Mouse (Mus musculus) neural tube, embryonic 11.5 days (tissue): ENCODE measurements around the gene Cnr2. TPM values are rescaled to one million over a fixed set of nuclear protein-coding genes. Genes with fewer than 3 reads are reported as not detected.
A peak's percentile ranks its signal among the peaks of the same experiment; 100 is the strongest.

Experiments used
- ATAC-seq: fragments of 200-750 bp; cut with Nextera tagmentation; 2 replicates; pipeline ENCODE4 v1.8.0; 2017; ENCODE audit warnings: moderate number of reproducible peaks, mild to moderate bottlenecking, moderate TSS enrichment, moderate library complexity; ENCODE audit not compliant: insufficient read depth, low FRiP score, low TSS enrichment
- DNase-seq: peaks from one replicate; pipeline ENCODE4 v3.0.0-alpha.2; 2015; ENCODE audit warnings: low spot score
- H3K27ac ChIP-seq: fragments of 300-500 bp; sonication (generic); 2 replicates; pipeline ENCODE4 v1.5.1; 2014; ENCODE audit warnings: low read depth, mild to moderate bottlenecking, low read length
- H3K27me3 ChIP-seq: fragments of 300-500 bp; sonication (generic); 2 replicates; pipeline ENCODE4 v1.6.1; 2014; ENCODE audit warnings: mild to moderate bottlenecking, low read length, mixed read lengths; ENCODE audit not compliant: control insufficient read depth, insufficient read depth
- H3K36me3 ChIP-seq: fragments of 300-500 bp; sonication (generic); 2 replicates; pipeline ENCODE4 v1.6.1; 2014; ENCODE audit warnings: mild to moderate bottlenecking, low read length, moderate library complexity, mixed read lengths; ENCODE audit not compliant: control insufficient read depth, insufficient read depth
- H3K4me1 ChIP-seq: fragments of 300-500 bp; sonication (generic); 2 replicates; pipeline ENCODE4 v1.6.1; 2014; ENCODE audit warnings: low read length, mixed read lengths; ENCODE audit not compliant: control insufficient read depth, insufficient read depth
- H3K4me2 ChIP-seq: fragments of 300-500 bp; sonication (generic); 2 replicates; pipeline ENCODE4 v1.6.1; 2014; ENCODE audit warnings: low read depth, mild to moderate bottlenecking, moderate library complexity
- H3K4me3 ChIP-seq: fragments of 300-500 bp; sonication (generic); 2 replicates; pipeline ENCODE4 v1.5.1; 2014; ENCODE audit warnings: low read depth, low read length
- H3K9ac ChIP-seq: fragments of 300-500 bp; sonication (generic); 2 replicates; pipeline ENCODE4 v1.6.1; 2014; ENCODE audit warnings: mild to moderate bottlenecking, low read length
- H3K9me3 ChIP-seq: fragments of 300-500 bp; sonication (generic); 2 replicates; pipeline ENCODE4 v1.6.1; 2016; ENCODE audit warnings: low read length; ENCODE audit not compliant: control insufficient read depth
- WGBS: fragments of 180-500 bp; shearing (Covaris S2); extraction: QIAGEN DNeasy Blood & Tissue Kit; methylation state at CpG from one replicate; pipeline ENCODE4 v1.1.7; 2014; 5-methylcytosine and 5-hydroxymethylcytosine counted together
- polyA plus RNA-seq: library from polyadenylated mRNA; unstranded; fragments of >200 nt; fragmentation: Nextera tagmentation; extraction: Ambion mirVana; gene quantifications from 2 replicates; pipeline ENCODE4 v1.2.1, GENCODE M21; 2014

The Cnr2 gene
- polyA plus RNA-seq, 1 experiment from 2014 or later, result 1.0 TPM

DNA sequence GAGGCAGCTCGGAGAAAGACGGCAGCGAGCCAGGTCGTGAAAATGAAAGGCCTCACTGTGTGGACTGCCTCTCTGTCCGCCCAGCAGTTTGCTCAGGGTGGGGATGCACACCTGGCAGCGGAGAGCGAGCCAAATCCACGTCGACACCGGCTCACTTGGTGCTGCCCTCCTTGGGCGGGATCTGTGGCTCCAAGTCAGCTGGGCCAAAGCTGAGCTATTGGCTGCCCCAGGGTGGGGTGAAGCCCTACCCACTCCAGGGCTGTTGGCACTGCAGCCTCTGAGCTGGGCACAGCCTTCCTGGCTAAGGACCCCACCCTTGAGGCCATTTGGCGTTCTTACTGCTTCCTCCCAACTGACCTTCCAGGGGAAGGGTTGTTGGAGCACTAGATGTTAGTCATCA, 69.2 kb downstream of the Cnr2 start:
- 5% methylated on average over 12 of the region's 12 CpGs for WGBS
- H3K4me2 ChIP-seq, result peak overlapping the region; percentile 93
- no peak for ATAC-seq
- peaks cover 8% of the 10 kb centered on the region for H3K4me1 ChIP-seq
- H3K9ac ChIP-seq, result peak overlapping the region; percentile 83
- no peaks in the 10 kb centered on the region for H3K9me3 ChIP-seq
- H3K36me3 ChIP-seq, result peaks cover 23% of the 10 kb centered on the region
- no peak for DNase-seq
- peak overlapping the region; percentile 70 for H3K4me3 ChIP-seq
- H3K27ac ChIP-seq, result no peak overlapping the region
- H3K27me3 ChIP-seq, result no peaks in the 10 kb centered on the region

DNA sequence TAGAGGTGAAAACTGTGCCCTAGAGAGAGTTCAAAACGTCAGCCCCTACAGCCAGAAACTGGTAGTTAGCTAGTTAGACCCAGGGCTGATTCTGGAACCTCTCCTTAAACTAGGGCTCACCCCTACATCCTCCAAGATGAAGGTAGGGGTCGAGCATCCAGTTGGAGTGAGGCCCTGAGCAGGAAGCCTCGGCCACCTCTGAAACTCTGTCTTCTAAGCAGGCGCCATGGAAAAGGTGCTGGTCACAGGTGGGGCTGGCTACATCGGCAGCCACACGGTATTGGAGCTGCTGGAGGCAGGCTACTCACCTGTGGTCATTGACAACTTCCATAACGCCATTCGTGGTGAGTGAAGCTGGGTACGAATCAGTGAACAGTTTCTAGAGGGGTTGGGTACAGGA, 69.9 kb downstream of the Cnr2 start:
- no peak overlapping the region for H3K4me3 ChIP-seq
- no peak overlapping the region for H3K9ac ChIP-seq
- no peaks in the 10 kb centered on the region for H3K27me3 ChIP-seq
- H3K27ac ChIP-seq, result no peak overlapping the region
- WGBS, result 86% methylated on average over 9 of the region's 9 CpGs
- H3K4me1 ChIP-seq, result peaks cover 8% of the 10 kb centered on the region
- ATAC-seq, result no peak
- H3K36me3 ChIP-seq, result peaks cover 28% of the 10 kb centered on the region
- DNase-seq, result no peak
- H3K9me3 ChIP-seq, result no peaks in the 10 kb centered on the region
- H3K4me2 ChIP-seq, result no peak overlapping the region

DNA sequence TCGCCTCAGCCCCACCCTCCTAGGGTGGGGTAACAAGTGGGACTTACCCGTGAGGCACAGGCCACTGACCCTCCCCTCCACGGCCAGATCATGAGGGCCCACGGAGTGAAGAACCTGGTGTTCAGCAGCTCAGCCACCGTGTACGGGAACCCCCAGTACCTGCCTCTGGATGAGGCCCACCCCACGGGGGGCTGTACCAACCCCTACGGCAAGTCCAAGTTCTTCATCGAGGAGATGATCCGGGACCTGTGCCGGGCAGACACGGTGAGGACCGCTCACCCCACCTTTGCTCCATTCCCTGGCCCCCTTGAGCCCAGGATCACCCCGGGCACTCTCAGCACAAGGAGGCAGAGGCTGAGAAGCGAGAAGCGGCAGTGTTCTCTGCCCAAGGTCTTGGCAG, 71.1 kb downstream of the Cnr2 start:
- no peak overlapping the region for H3K4me3 ChIP-seq
- H3K36me3 ChIP-seq, result peaks cover 31% of the 10 kb centered on the region
- H3K4me2 ChIP-seq, result no peak overlapping the region
- ATAC-seq (no peak), DNase-seq (no peak)
- peaks cover 11% of the 10 kb centered on the region for H3K4me1 ChIP-seq
- no peaks in the 10 kb centered on the region for H3K27me3 ChIP-seq
- H3K9ac ChIP-seq, result no peak overlapping the region
- WGBS, result 92% methylated on average over 16 of the region's 16 CpGs
- no peak overlapping the region for H3K27ac ChIP-seq
- H3K9me3 ChIP-seq, result no peaks in the 10 kb centered on the region

DNA sequence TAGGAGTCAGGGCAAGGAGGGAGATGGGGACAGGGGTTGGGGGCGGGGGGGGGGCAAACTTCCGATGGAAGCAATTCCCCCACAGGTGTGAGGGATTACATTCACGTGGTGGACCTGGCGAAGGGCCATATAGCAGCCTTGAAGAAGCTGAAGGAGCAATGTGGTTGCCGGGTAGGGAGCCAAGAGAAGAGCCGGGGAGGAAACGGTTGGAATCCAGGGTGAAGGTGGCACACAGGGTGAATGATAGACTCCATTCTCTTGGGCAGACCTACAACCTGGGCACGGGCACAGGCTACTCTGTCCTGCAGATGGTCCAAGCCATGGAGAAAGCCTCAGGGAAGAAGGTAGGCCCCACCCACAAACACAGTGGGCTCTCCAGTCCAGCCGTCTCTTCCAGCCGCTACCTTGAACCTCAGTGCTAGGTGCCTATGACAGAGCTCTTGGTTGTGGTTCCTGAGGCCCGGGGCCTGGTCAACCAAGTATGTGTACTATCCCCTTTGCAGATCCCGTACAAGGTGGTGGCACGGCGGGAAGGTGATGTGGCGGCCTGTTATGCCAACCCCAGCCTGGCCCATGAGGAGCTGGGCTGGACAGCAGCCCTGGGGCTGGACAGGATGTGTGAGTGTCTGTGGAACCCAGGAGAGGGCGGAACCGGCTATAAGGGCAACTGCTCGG, 72.0 kb downstream of the Cnr2 start:
- Histone ChIP-seq H3K9ac (no peak overlapping the region), H3K9me3 (no peaks in the 10 kb centered on the region), H3K27ac (no peak overlapping the region), H3K27me3 (no peaks in the 10 kb centered on the region), H3K4me3 (no peak overlapping the region), H3K36me3 (peaks cover 31% of the 10 kb centered on the region), H3K4me2 (no peak overlapping the region), H3K4me1 (peaks cover 16% of the 10 kb centered on the region)
- ATAC-seq (no peak), DNase-seq (no peak)
- WGBS, result 89% methylated on average over 18 of the region's 18 CpGs

DNA sequence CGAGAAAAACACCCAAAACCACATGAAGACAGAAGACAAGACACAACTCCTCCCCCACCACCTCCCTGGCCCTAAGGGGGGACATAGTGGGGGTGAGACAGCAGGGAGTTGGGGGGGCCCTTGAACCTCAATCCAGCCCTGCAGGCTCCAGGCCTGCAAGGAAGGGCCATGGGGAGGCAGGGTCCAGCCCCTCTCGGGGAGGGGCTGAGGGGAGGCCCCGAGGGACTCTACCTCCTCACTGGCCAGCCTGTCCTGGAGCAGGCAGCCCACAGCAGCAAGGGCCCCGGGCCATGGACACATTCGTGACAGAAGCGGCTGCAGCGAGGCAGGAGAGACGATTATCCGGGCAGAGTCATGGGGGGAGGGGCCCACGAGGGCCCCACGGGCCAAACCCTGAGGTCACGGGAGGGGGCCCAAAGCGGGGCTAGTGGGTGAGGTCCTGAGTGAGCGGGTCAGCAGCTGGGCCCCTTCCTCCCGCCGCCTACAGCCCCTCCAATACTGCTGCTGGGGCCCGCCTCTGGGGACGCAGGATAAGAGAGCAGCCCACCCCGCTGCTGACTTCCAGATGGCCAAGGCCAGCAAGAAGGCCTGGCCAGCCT, 73.2 kb downstream of the Cnr2 start:
- Histone ChIP-seq H3K27me3 (no peaks in the 10 kb centered on the region), H3K36me3 (peaks cover 31% of the 10 kb centered on the region), H3K4me2 (no peak overlapping the region), H3K4me1 (peaks cover 16% of the 10 kb centered on the region), H3K27ac (no peak overlapping the region), H3K9ac (no peak overlapping the region), H3K9me3 (no peaks in the 10 kb centered on the region), H3K4me3 (no peak overlapping the region)
- 76% methylated on average over 17 of the region's 19 CpGs for WGBS
- ATAC-seq (no peak), DNase-seq (no peak)

DNA sequence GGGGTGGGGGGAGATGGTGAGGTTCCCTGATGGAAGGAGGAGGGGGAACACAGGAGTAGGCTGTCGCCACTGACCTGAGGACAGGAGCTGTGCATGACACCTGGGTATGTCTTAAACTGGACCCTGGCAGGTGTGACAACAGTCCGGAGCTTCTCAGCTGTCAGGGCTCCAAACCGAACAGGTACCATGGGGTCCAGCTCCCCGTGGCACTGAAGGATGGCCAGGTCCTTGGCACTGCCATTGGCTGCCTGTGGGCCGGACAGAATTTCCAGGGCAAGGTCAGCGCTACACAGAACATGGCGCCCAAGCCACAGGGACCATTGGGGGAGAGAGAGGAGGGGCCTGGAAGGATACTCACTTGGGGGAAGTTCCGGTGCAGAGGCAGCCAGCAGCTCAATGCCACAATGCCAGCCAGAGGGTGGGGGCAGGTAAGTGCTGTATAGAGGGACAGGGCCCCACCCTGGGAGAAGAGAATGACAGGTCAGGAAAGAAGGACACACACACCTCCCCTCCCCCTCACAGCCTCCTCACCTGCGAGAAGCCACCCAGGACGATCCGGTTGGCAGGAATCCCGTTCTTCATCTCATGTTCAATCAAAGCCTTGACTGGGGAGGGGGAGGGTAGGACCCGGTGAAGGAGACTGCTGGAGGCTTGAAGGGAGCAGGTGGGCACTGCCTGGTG, 74.0 kb downstream of the Cnr2 start:
- WGBS, result 89% methylated on average over 13 of the region's 13 CpGs
- peaks cover 31% of the 10 kb centered on the region for H3K36me3 ChIP-seq
- H3K9me3 ChIP-seq, result no peaks in the 10 kb centered on the region
- no peak overlapping the region for H3K9ac ChIP-seq
- H3K27ac ChIP-seq, result no peak overlapping the region
- H3K27me3 ChIP-seq, result no peaks in the 10 kb centered on the region
- ATAC-seq, result no peak
- no peak overlapping the region for H3K4me3 ChIP-seq
- H3K4me2 ChIP-seq, result no peak overlapping the region
- H3K4me1 ChIP-seq, result peaks cover 13% of the 10 kb centered on the region
- DNase-seq, result no peak

Other genes starting within 250 kb of the Cnr2 start
- gene Ifnlr1, start 209.1 kb upstream of the Cnr2 start, polyA plus RNA-seq, result 0.05 and 0.16 TPM in 2 replicates
- not detected in 2 replicates for gene Il22ra1, start 167.2 kb upstream of the Cnr2 start, polyA plus RNA-seq
- gene Myom3, start 135.7 kb upstream of the Cnr2 start, polyA plus RNA-seq, result 0.62 and 0.93 TPM in 2 replicates
- gene Srsf10, start 39.6 kb upstream of the Cnr2 start, polyA plus RNA-seq, result 349 and 359 TPM in 2 replicates
- 196 and 201 TPM in 2 replicates for gene Pnrc2, start 21.5 kb upstream of the Cnr2 start, polyA plus RNA-seq
- 47.2 and 60.6 TPM in 2 replicates for gene Fuca1, start 25.3 kb downstream of the Cnr2 start, polyA plus RNA-seq
- gene Hmgcl, start 51.1 kb downstream of the Cnr2 start, polyA plus RNA-seq, result 62.3 and 62.7 TPM in 2 replicates
- 34.2 and 36.4 TPM in 2 replicates for gene Gale, start 68.3 kb downstream of the Cnr2 start, polyA plus RNA-seq
- 161 and 171 TPM in 2 replicates for gene Lypla2, start 77.2 kb downstream of the Cnr2 start, polyA plus RNA-seq
- gene Pithd1, start 91.9 kb downstream of the Cnr2 start, polyA plus RNA-seq, result 60.0 and 60.6 TPM in 2 replicates
- gene Eloa, start 126.4 kb downstream of the Cnr2 start, polyA plus RNA-seq, result 44.3 and 45.2 TPM in 2 replicates
- 410 and 416 TPM in 2 replicates for gene Rpl11, start 158.0 kb downstream of the Cnr2 start, polyA plus RNA-seq
- gene Id3, start 248.1 kb downstream of the Cnr2 start, polyA plus RNA-seq, result 440 and 470 TPM in 2 replicates